Mouse (Mus musculus): ENCODE data around the gene Ndufaf7. TPM values are rescaled to one million over a fixed set of nuclear protein-coding genes. Genes with fewer than 3 reads are reported as not detected.

Ndufaf7 gene
- 57.9 and 66.6 TPM in 2 replicates for polyA plus RNA-seq (2015; fragmentation: Nextera tagmentation; extraction: Ambion mirVana)

- WGBS, result under 1% methylated on average over 45 of the region's 45 CpGs
- Histone ChIP-seq H3K9me3 (no peaks in the 10 kb centered on the region), H3K4me1 (peaks cover 26% of the 10 kb centered on the region), H3K27ac (replicated peaks) (peak within 1 kb of the TSS; percentile 46; the same call in 1 of the 2 replicates), H3K4me2 (peak within 1 kb of the TSS; percentile 81), H3K36me3 (peaks cover 59% of the 10 kb centered on the region), H3K9ac (peak within 1 kb of the TSS; percentile 91), H3K27me3 (replicated peaks) (no peaks in the 10 kb centered on the region), H3K4me3 (peak within 1 kb of the TSS; percentile 95)
- peak; percentile 98 for ATAC-seq (ENCODE audit: extremely low read depth, insufficient number of reproducible peaks, low FRiP score, low TSS enrichment)
Observed at GRCm38 (mm10) chr17:78936466-78937228, at the start of gene Ndufaf7, which contains the start of gene Cebpz. Ndufaf7 (plus strand) TSS chr17:78937136. Cebpz (minus strand) TSS chr17:78937066.

- 0 out of 2 replicates have a peak, but pooled peaks cover 6% of the 10 kb centered on the region for H3K9me3 ChIP-seq
- H3K4me2 ChIP-seq, result no peak overlapping the region
- no peak overlapping the region for H3K27ac ChIP-seq (replicated peaks)
- 80% methylated on average over 4 of the region's 4 CpGs for WGBS
- H3K9ac ChIP-seq, result no peak overlapping the region
- ATAC-seq (ENCODE audit: extremely low read depth, insufficient number of reproducible peaks, low FRiP score, low TSS enrichment), result no peak
- H3K36me3 ChIP-seq, result no peaks in the 10 kb centered on the region
- H3K4me1 ChIP-seq, result no peaks in the 10 kb centered on the region
- no peak overlapping the region for H3K4me3 ChIP-seq
- H3K27me3 ChIP-seq (replicated peaks), result no peaks in the 10 kb centered on the region
Observed at GRCm38 (mm10) chr17:78888554-78888953, 48.4 kb upstream of the Ndufaf7 start.

- Histone ChIP-seq H3K9ac (no peak overlapping the region), H3K4me3 (no peak overlapping the region), H3K27me3 (replicated peaks) (no peaks in the 10 kb centered on the region), H3K36me3 (no peaks in the 10 kb centered on the region), H3K4me1 (no peaks in the 10 kb centered on the region), H3K9me3 (0 out of 2 replicates have a peak, but pooled peaks cover 6% of the 10 kb centered on the region), H3K4me2 (no peak overlapping the region), H3K27ac (replicated peaks) (no peak overlapping the region)
- 57% methylated on average over 3 of the region's 3 CpGs for WGBS
- ATAC-seq (ENCODE audit: extremely low read depth, insufficient number of reproducible peaks, low FRiP score, low TSS enrichment), result no peak
Observed at GRCm38 (mm10) chr17:78889184-78889583, 47.8 kb upstream of the Ndufaf7 start.

GRCm38 (mm10) chr17:78891020-78891419 is 45.9 kb upstream of the Ndufaf7 start:
- ATAC-seq (ENCODE audit: extremely low read depth, insufficient number of reproducible peaks, low FRiP score, low TSS enrichment), result no peak
- Histone ChIP-seq H3K4me2 (no peak overlapping the region), H3K36me3 (no peaks in the 10 kb centered on the region), H3K9me3 (no peaks in the 10 kb centered on the region), H3K27me3 (replicated peaks) (no peaks in the 10 kb centered on the region), H3K4me1 (peaks cover 3% of the 10 kb centered on the region; the same call in 1 of the 2 replicates), H3K4me3 (no peak overlapping the region), H3K9ac (no peak overlapping the region), H3K27ac (replicated peaks) (no peak overlapping the region)
- WGBS, result 77% methylated on average over 9 of the region's 9 CpGs

- Histone ChIP-seq H3K27ac (replicated peaks) (no peak overlapping the region), H3K9me3 (no peaks in the 10 kb centered on the region), H3K27me3 (replicated peaks) (no peaks in the 10 kb centered on the region), H3K9ac (no peak overlapping the region), H3K4me2 (peak overlapping the region; percentile 65), H3K36me3 (no peaks in the 10 kb centered on the region), H3K4me3 (no peak overlapping the region), H3K4me1 (peaks cover 3% of the 10 kb centered on the region; the same call in 1 of the 2 replicates)
- WGBS, result 69% methylated on average over 7 of the region's 7 CpGs
- ATAC-seq (ENCODE audit: extremely low read depth, insufficient number of reproducible peaks, low FRiP score, low TSS enrichment), result no peak
Observed at GRCm38 (mm10) chr17:78894991-78895390, 41.9 kb upstream of the Ndufaf7 start.

- Histone ChIP-seq H3K36me3 (no peaks in the 10 kb centered on the region), H3K27me3 (replicated peaks) (no peaks in the 10 kb centered on the region), H3K4me2 (peak overlapping the region; percentile 65), H3K9me3 (no peaks in the 10 kb centered on the region), H3K9ac (peak overlapping the region; percentile 61; the same call in 1 of the 2 replicates), H3K4me3 (peak overlapping the region; percentile 32), H3K27ac (replicated peaks) (no peak overlapping the region), H3K4me1 (peaks cover 3% of the 10 kb centered on the region; the same call in 1 of the 2 replicates)
- ATAC-seq (ENCODE audit: extremely low read depth, insufficient number of reproducible peaks, low FRiP score, low TSS enrichment), result no peak
- 24% methylated on average over 8 of the region's 8 CpGs for WGBS
Observed at GRCm38 (mm10) chr17:78895394-78895793, 41.5 kb upstream of the Ndufaf7 start.

GRCm38 (mm10) chr17:78903158-78903557 is 33.8 kb upstream of the Ndufaf7 start:
- WGBS, result 62% methylated on average over 2 of the region's 2 CpGs

GRCm38 (mm10) chr17:78906892-78907291 is 30.0 kb upstream of the Ndufaf7 start, which contains the start of gene Sult6b1:
Sult6b1 (minus strand) TSS chr17:78906992.
- Histone ChIP-seq H3K9me3 (no peaks in the 10 kb centered on the region), H3K4me1 (no peaks in the 10 kb centered on the region), H3K27me3 (replicated peaks) (no peaks in the 10 kb centered on the region), H3K4me3 (no peak within 1 kb of the TSS), H3K4me2 (no peak within 1 kb of the TSS), H3K36me3 (no peaks in the 10 kb centered on the region), H3K9ac (no peak within 1 kb of the TSS), H3K27ac (replicated peaks) (no peak within 1 kb of the TSS)
- no peak for ATAC-seq (ENCODE audit: extremely low read depth, insufficient number of reproducible peaks, low FRiP score, low TSS enrichment)
- WGBS, result 79% methylated on average over 5 of the region's 5 CpGs

More at GRCm38 (mm10) chr17:78903158-78903557, 33.8 kb upstream of the Ndufaf7 start:
- no peak for ATAC-seq (ENCODE audit: extremely low read depth, insufficient number of reproducible peaks, low FRiP score, low TSS enrichment)
- H3K4me2 ChIP-seq, result no peak overlapping the region
- H3K9me3 ChIP-seq, result 0 out of 2 replicates have a peak, but pooled peaks cover 4% of the 10 kb centered on the region
- no peaks in the 10 kb centered on the region for H3K4me1 ChIP-seq
- 0 out of 2 replicates have a peak, but pooled peaks cover 3% of the 10 kb centered on the region for H3K27me3 ChIP-seq (replicated peaks)
- H3K4me3 ChIP-seq, result no peak overlapping the region
- H3K27ac ChIP-seq (replicated peaks), result no peak overlapping the region
- no peak overlapping the region for H3K9ac ChIP-seq
- no peaks in the 10 kb centered on the region for H3K36me3 ChIP-seq

GRCm38 (mm10) chr17:78909374-78909773 is 27.6 kb upstream of the Ndufaf7 start:
- H3K9me3 ChIP-seq, result no peaks in the 10 kb centered on the region
- 66% methylated on average over 2 of the region's 2 CpGs for WGBS
- ATAC-seq (ENCODE audit: extremely low read depth, insufficient number of reproducible peaks, low FRiP score, low TSS enrichment), result no peak

GRCm38 (mm10) chr17:78912861-78913281 is 24.1 kb upstream of the Ndufaf7 start:
- peak overlapping the region; percentile 71 for H3K4me2 ChIP-seq
- no peaks in the 10 kb centered on the region for H3K27me3 ChIP-seq (replicated peaks)
- H3K9ac ChIP-seq, result peak overlapping the region; percentile 62
- no peaks in the 10 kb centered on the region for H3K9me3 ChIP-seq
- 0 out of 2 replicates have a peak, but pooled peaks cover 1% of the 10 kb centered on the region for H3K36me3 ChIP-seq
- ATAC-seq (ENCODE audit: extremely low read depth, insufficient number of reproducible peaks, low FRiP score, low TSS enrichment), result no peak
- peaks cover 20% of the 10 kb centered on the region for H3K4me1 ChIP-seq
- 20% methylated on average over 6 of the region's 6 CpGs for WGBS
- H3K4me3 ChIP-seq, result peak overlapping the region; percentile 50
- H3K27ac ChIP-seq (replicated peaks), result 0 out of 2 replicates have a peak overlapping the region, but pooled peaks have one; percentile 8

More at GRCm38 (mm10) chr17:78909374-78909773, 27.6 kb upstream of the Ndufaf7 start:
- H3K27ac ChIP-seq (replicated peaks), result no peak overlapping the region
- H3K4me1 ChIP-seq, result 0 out of 2 replicates have a peak, but pooled peaks cover 5% of the 10 kb centered on the region
- no peak overlapping the region for H3K9ac ChIP-seq
- no peak overlapping the region for H3K4me3 ChIP-seq
- H3K4me2 ChIP-seq, result no peak overlapping the region
- no peaks in the 10 kb centered on the region for H3K36me3 ChIP-seq
- no peaks in the 10 kb centered on the region for H3K27me3 ChIP-seq (replicated peaks)

GRCm38 (mm10) chr17:78913921-78914320 is 23.0 kb upstream of the Ndufaf7 start:
- peaks cover 10% of the 10 kb centered on the region for H3K36me3 ChIP-seq
- H3K4me1 ChIP-seq, result peaks cover 23% of the 10 kb centered on the region
- no peak overlapping the region for H3K9ac ChIP-seq
- H3K27me3 ChIP-seq (replicated peaks), result no peaks in the 10 kb centered on the region
- H3K4me2 ChIP-seq, result no peak overlapping the region
- 68% methylated on average over 3 of the region's 3 CpGs for WGBS
- no peak for ATAC-seq (ENCODE audit: extremely low read depth, insufficient number of reproducible peaks, low FRiP score, low TSS enrichment)
- no peaks in the 10 kb centered on the region for H3K9me3 ChIP-seq
- H3K27ac ChIP-seq (replicated peaks), result no peak overlapping the region
- no peak overlapping the region for H3K4me3 ChIP-seq

All from heart, embryonic 13.5 days (tissue).